Mouse (Mus musculus): ENCODE results near the gene Vmn1r137. TPM values are rescaled to one million over a fixed set of nuclear protein-coding genes. Genes with fewer than 3 reads are reported as not detected.

Vmn1r137 gene
- not detected in 2 replicates for polyA plus RNA-seq (2012; rRNA removed; ENCODE audit: low replicate concordance)

DNA sequence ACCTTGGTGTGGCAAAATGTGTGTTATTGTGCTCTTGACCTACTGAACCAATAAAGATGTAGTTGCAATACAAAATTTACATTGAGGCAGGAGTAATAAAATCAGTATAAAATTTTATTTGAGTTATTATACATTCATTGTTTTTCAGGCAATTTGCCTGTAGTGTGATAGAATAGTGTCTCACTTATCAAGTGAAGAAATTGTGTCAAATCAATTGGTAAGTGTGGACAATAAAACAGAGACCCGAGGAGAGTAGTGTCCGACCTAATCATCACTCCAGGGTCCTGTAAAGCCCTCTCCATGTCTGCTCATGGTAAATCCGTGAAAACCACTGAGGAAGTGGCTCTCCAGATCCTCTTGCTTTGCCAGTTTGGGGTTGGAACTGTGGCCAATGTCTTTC is at the start of gene Vmn1r137:
Vmn1r137 (plus strand) TSS at position 301 of the 400 bp plus-strand sequence.

DNA sequence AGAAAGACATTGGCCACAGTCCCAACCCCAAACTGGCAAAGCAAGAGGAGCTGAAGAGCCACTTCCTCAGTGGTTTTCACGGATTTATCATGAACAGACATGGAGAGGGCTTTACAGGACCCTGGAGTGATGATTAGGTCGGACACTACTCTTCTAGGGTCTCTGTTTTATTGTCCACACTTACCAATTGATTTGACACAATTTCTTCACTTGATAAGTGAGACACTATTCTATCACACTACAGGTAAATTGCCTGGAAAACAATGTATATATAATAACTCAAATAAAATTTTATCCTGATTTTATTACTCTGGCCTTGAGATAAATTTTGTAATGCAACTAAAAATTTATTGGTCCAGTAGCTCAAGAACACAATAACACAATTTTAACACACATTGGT is 34.4 kb downstream of the Vmn1r137 start, which contains the start of gene Vmn1r138:
Vmn1r138 (minus strand) TSS at position 101 of the 400 bp plus-strand sequence.

Other genes starting within 250 kb of the Vmn1r137 start
- gene Gm4175, start 233.1 kb upstream of the Vmn1r137 start, polyA plus RNA-seq (2012; rRNA removed; ENCODE audit: low replicate concordance), result not detected in 2 replicates
- gene Gm4177, start 197.9 kb upstream of the Vmn1r137 start, polyA plus RNA-seq (2012; rRNA removed; ENCODE audit: low replicate concordance), result not detected in 2 replicates
- gene Vmn1r135, start 162.2 kb upstream of the Vmn1r137 start, polyA plus RNA-seq (2012; rRNA removed; ENCODE audit: low replicate concordance), result not detected in 2 replicates
- gene Gm5725, start 150.3 kb upstream of the Vmn1r137 start, polyA plus RNA-seq (2012; rRNA removed; ENCODE audit: low replicate concordance), result not detected in 2 replicates
- gene Gm5891, start 73.3 kb upstream of the Vmn1r137 start, polyA plus RNA-seq (2012; rRNA removed; ENCODE audit: low replicate concordance), result not detected in 2 replicates
- not detected in 2 replicates for gene Vmn1r138, start 34.3 kb downstream of the Vmn1r137 start, polyA plus RNA-seq (2012; rRNA removed; ENCODE audit: low replicate concordance)
- gene Gm6176, start 61.7 kb downstream of the Vmn1r137 start, polyA plus RNA-seq (2012; rRNA removed; ENCODE audit: low replicate concordance), result not detected in 2 replicates
- not detected in 2 replicates for gene Vmn1r139, start 74.5 kb downstream of the Vmn1r137 start, polyA plus RNA-seq (2012; rRNA removed; ENCODE audit: low replicate concordance)
- not detected in 2 replicates for gene Gm16451, start 123.7 kb downstream of the Vmn1r137 start, polyA plus RNA-seq (2012; rRNA removed; ENCODE audit: low replicate concordance)
- not detected in 2 replicates for gene Gm10666, start 140.2 kb downstream of the Vmn1r137 start, polyA plus RNA-seq (2012; rRNA removed; ENCODE audit: low replicate concordance)
- gene Vmn1r142, start 169.4 kb downstream of the Vmn1r137 start, polyA plus RNA-seq (2012; rRNA removed; ENCODE audit: low replicate concordance), result not detected in 2 replicates
- not detected in 2 replicates for gene Vmn1r143, start 194.8 kb downstream of the Vmn1r137 start, polyA plus RNA-seq (2012; rRNA removed; ENCODE audit: low replicate concordance)
- not detected in 2 replicates for gene Gm8653, start 206.7 kb downstream of the Vmn1r137 start, polyA plus RNA-seq (2012; rRNA removed; ENCODE audit: low replicate concordance)
- not detected in 2 replicates for gene Gm8453, start 234.9 kb downstream of the Vmn1r137 start, polyA plus RNA-seq (2012; rRNA removed; ENCODE audit: low replicate concordance)